Mouse (Mus musculus): ENCODE data around the gene E330009J07Rik. TPM values are rescaled to one million over a fixed set of nuclear protein-coding genes. Genes with fewer than 3 reads are reported as not detected.

E330009J07Rik gene
- total RNA-seq, 4 experiments from 2014 or later = 0.60 to 1.1 (median 0.86) TPM

Other genes starting within 250 kb of the E330009J07Rik start
- 1 to 10 TPM; 4.1 to 6.9 (median 5.8) TPM for gene Agk, start 111.0 kb downstream of the E330009J07Rik start, total RNA-seq (2022)
- not detected for gene Wee2, start 3.0 kb upstream of the E330009J07Rik start, total RNA-seq (2022)
- gene Ssbp1, start 35.2 kb upstream of the E330009J07Rik start, total RNA-seq (2022) = 10 to 100 TPM; 19.7 to 23.9 (median 21.7) TPM
- gene Tas2r137, start 55.1 kb upstream of the E330009J07Rik start, total RNA-seq (2022) = not detected
- gene Tas2r108, start 57.4 kb upstream of the E330009J07Rik start, total RNA-seq (2022) = not detected
- not detected for gene Prss37, start 83.4 kb upstream of the E330009J07Rik start, total RNA-seq (2022)
- not detected for gene Olfr461, start 118.9 kb upstream of the E330009J07Rik start, total RNA-seq (2022)
- gene Olfr460, start 133.4 kb upstream of the E330009J07Rik start, total RNA-seq (2022) = not detected
- under 1 TPM in 2 of 4 experiments, not detected in 2; 0.11 to 0.47 TPM for gene Clec5a, start 149.7 kb upstream of the E330009J07Rik start, total RNA-seq (2022)
- not detected for gene Tas2r138, start 177.2 kb upstream of the E330009J07Rik start, total RNA-seq (2022)
- under 1 TPM; 0.07 to 0.43 (median 0.18) TPM for gene Mgam, start 192.7 kb upstream of the E330009J07Rik start, total RNA-seq (2022)